Mouse (Mus musculus) c-Kit-positive CD71-negative TER-119-negative erythroid progenitor cells, embryonic 14.5 days (primary cell): ENCODE measurements around the gene Galnt17.

Source experiments
- DNase-seq: peaks from one replicate; pipeline ENCODE4 v3.0.0-alpha.2; 2013; ENCODE audit warnings: low read depth

The Galnt17 gene

DNA sequence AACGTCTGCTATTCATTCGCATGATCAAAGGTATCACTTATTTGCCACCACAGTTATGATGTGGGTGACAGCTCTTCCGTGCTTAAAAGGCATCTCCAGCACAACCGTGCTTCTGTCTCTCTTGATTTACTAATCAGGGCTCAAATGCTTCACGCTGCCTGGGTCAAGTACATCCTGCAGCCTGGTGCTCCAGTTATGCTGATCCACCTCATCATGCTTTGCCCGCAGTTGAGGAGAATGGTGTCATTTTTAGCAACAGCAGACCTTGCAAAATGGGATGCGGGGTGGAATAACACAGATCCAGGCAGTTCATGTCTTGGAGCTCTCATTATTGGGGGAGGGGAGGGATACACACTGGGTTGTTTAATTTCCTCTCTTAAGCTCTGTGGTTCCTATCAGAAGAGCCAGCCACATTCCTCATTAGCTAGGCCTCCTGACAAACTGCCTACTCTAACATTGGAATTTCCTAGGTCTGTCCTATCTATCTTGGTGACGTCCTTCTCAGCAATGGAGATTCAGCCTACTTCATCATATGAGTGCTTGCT is 187.9 kb downstream of the Galnt17 start:
- DNase-seq = no peak

DNA sequence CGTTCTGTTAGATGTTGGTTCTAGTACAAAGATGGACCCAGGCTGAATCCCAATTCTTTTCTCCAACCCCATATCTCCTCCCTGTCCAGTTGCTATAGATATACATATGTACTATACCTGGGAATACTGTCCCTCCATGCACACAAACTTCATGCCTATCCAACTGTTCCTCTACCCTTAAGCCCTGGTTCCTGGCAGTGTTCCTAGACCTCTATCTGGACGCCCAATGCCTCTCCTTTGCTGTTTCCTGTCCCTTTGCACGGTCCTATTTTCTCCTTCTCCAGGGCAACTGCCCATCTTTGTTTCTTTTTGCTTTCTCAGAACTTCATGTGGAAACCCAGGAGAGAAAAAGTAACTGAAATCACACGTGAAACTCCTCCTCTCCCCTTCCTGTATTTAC is 188.4 kb downstream of the Galnt17 start:
- no peak for DNase-seq

DNA sequence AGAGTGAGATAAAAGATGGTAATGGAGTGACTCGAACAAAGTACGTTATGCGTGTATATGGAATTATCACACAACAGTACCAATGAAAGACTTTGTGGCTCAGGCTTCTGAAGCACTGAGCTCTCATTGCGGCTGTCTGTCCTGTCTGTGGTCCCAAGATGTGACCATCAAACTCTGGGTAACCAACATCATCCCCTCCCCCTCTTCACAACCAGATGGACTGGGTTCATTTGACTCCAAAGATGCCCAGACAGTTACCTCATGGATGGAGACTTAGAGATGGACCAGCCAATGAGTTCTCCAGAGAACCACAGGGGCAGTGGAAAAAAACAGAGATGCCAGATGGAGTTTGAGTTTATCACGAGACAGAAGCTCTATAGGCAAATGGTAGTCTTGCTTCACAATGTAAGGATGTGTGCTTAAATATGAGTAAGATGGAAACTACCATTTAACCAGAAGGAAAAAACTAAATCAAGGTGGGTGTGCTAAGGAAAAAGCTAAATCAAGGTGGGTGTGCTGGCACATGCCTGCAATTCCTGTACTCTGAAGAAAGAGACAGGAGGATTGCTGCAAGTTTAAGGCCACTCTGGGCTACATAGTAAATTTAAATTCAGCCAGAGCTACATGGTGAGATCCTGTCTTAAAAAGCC is 190.8 kb downstream of the Galnt17 start:
- no peak for DNase-seq

- no peak for DNase-seq
Measured at GRCm38 (mm10) chr5:131113850-131114470, 194.3 kb downstream of the Galnt17 start.

DNA sequence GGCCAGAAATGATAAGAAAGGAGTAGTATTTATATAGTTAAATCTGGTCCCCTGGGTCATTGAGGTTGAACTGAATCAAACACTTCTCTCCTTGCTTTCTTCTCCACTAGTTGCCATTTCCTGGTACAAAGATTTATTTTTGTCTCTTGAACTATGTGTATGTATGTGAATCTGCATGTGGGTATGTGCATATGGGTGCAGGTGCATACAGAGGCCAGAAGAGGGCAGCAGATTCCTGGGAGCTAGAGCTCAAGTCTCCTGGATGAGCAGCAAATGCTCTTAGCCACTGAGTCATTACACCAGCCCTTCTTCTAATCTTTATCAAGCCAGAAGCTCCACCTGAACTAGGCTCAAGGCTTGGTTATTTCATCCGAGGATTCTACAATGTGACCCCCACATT is 201.1 kb downstream of the Galnt17 start:
- DNase-seq = no peak

- no peak for DNase-seq
Measured at GRCm38 (mm10) chr5:131096824-131097223, 211.5 kb downstream of the Galnt17 start.

DNA sequence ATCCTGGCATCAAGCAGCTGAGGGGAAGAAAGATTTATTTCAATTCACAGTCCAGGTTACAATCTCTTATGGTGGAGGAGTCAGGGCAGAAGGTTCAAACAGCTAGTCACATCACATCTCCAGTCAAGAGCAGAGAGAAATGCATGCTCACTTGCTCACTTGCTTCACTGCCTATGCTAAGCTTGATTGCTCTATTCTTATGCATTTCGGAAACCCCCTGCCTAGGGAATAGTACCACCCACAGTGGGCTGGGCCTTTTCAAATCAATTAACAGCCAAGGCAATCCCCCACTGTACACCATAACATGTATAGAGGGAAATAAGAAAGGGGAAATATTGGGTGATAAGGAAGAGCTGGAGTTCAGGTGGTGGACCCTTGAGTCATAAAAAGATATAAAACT is 212.7 kb downstream of the Galnt17 start:
- no peak for DNase-seq

DNA sequence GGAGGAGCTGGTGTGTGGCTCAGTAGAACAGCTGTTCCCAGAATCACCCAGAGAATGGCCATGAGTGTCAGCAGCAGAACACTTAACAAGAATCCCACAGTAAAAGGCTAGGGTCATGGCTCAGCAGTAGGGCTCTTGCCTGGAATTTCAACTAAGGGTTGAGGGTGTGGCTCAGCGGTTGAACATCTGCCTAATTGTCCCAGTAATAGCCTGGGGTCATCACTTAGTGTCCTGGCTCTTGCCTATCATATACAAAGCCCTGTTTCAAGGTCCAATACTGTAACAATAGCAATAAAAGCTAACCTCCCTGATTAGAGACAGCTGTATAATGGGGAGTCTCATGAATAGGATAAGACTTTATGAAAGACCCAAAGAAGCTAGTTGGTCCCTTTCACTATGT is 213.5 kb downstream of the Galnt17 start:
- DNase-seq = no peak

DNA sequence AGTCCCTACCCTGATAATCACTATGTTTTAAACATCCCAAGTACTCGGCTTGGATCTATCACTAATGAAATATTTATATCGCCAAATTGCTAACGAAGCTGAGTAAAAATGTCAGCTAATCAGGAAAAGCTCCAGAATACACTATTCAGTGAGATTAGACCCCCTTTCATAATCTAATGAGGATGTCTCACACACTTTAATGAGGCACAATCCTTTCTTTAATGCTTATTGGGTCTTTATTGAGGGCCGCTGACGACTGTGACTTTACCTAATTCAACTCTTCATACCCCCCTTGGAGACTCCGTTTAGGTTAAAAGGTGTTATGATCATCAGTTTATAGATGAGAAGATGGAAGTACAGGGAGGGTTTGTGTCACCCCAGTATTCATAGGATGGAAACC is 214.2 kb downstream of the Galnt17 start:
- no peak for DNase-seq

GRCm38 (mm10) chr5:131089876-131090275 is 218.4 kb downstream of the Galnt17 start:
- no peak for DNase-seq

GRCm38 (mm10) chr5:131088866-131089265 is 219.4 kb downstream of the Galnt17 start:
- no peak for DNase-seq

GRCm38 (mm10) chr5:131083072-131083657 is 225.1 kb downstream of the Galnt17 start:
- no peak for DNase-seq

DNA sequence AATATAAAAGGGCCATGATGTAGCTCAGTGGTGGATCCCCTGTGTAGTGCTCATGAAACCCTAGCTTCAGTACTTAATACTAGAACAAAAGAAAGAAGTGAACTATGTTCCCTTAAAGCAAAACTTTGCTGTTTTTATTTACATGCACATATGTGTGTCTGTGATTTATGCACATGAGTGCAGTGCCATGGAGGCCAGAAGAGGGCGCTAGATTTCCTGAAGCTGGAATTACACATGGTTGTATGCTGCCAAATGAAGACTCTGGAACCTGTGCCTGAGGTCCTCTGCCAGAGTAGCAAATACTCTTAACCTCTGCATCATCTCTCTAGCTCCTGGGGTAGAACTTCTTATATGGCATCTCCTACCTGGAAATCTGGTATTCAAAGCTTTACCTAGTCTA is 230.6 kb downstream of the Galnt17 start:
- no peak for DNase-seq

DNA sequence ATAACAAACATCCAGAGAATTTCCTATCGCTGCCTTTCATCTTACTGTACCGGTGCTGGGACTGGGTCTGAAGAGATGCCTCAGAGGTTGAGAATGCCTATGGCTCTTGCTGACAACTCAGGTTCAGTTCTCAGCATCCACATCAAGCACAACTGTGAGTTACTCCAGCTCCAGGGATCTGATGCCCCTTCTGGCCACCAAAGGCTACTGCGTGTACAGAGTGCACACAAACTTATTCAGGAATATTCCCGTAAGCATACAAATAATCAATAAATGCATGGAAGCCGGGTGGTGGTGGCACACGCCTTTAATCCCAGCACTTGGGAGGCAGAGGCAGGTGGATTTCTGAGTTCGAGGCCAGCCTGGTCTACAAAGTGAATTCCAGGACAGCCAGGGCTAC is 232.5 kb downstream of the Galnt17 start:
- no peak for DNase-seq

DNA sequence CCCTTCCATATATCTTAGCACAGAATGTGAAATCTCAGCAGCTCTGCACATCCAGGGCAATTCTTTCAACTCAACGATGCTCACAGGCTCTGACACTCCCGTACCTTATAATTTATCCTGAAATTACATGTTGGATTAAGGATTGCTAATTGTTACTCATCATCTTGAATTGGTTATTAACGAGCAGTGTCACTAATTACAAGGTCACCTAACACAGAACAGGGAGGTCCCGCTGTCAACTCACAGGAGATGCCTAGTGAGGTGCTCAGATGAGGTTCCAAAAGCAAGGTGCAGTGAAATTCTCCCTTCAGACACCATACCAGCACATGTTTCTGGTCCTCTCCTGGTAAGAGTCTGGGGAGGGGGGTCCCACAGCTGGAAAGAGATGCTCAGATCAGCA is 234.0 kb downstream of the Galnt17 start:
- DNase-seq = no peak

DNA sequence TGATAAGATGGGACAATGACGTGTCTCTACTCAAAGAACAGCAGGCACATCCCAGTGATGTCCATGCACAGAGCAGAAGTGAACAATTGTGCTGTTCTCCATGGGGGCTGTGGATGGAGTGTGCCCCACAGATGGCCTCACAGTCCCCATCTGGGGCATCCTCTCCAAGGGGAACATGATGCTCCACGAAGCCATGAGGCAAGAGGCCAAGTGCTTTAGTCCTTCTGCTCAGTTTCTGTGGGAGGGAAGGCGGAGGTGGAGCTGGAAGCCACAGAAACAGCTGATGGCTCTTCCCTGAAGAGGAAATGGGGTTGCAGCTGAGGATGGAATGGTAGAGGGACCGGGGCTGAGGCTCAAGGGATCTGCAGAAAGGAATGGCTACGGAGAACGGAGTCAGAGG is 243.1 kb downstream of the Galnt17 start:
- DNase-seq = no peak

- no peak for DNase-seq
Measured at GRCm38 (mm10) chr5:131048505-131048904, 259.8 kb downstream of the Galnt17 start.

DNA sequence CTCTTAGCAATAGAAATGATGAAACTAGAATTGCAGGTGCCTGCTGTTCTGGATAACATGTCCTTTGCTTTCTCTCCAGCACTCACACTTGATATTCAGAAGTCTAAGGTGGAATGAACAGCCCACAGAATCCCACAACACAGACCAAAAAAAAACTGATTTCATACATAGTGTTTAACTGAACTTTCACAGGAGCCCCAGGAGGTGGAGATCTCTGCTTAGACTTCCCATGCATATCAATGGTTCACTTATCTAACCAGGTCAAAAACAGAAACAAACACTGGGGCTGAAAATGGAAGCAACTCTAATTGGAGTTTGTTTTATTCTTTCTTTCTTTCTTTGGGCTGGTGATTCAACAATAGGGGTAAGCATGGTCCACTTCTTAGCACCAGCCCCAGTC is 265.2 kb downstream of the Galnt17 start:
- DNase-seq = no peak

DNA sequence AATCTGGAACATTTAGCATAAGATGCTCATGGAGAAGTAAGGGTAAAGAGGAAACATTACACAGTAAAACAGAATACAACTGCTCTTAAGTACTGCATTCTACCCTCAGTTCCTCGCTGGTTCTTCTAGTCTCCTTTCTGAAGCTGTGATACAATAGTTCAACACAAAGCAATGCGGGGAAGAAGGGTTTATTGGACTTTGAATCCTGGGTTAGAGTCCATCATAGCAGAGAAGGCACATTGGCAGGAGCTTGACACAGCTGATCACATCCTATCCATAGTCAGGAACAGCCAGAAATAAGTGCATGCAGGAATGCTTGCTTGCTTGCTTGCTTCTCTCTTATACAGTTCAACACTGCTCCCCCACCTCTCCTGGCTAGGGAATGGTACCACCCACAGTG is 267.9 kb downstream of the Galnt17 start:
- no peak for DNase-seq

DNA sequence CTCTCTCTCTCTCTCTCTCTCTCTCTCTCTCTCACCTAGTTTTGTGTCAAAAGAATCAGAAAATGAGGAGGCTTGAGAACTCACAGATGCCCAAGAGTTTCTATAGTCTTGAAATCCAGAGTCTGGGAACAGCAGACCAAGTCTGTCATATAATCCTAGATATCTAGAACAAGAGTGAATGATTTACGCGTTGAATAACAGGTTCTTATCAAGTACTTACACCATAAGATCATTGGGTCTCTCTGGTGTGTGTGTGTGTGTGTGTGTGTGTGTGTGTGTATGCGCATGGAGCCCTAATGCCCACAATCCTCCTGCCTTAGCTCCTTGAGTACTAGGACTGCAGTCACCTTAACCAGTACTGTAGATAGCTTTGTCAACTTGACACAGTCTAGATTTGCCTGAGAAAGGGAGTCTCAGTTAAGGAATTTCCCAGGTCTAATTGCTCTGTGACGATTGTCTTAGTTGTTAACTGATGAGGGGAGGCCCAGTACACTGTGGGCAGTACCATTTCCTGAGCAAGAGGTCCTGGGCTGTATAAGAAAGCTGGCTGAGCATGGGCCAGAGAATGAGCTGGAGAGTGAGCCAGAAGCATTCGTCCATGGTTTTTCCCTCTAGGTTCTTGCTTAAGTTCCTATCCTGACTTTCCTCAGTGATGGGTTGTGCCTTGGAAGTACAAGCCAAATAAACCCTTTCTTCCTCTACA is 268.5 kb downstream of the Galnt17 start:
- no peak for DNase-seq

- DNase-seq = no peak
Measured at GRCm38 (mm10) chr5:131024506-131024905, 283.8 kb downstream of the Galnt17 start.

DNA sequence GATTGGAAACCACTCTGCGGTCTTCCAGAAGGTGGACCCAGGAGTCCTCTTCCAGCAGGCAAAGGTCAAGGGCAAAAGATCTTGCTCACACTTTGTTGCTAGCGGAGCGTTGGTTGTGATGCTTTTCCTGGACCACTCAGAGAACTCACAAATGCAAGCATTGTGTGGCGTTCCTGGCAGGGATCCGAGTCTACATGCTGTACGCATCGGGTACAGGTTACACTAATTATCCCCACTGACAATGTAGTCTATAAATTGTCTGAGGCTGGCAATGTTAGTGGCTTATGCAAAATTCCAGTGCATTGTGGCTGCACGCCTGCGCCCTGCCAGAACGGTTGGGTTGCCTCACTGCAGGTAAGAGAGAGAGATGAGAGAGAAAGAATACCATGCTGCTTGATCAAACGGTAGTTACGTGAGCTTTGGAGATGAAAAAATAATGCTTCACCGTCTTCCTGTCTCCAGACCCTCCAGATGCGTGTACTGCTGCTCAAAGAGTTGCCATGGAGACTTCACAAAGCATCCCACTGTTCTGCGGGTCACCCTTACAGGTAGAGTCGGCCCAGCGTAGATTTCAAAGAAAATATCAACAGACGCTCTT is 285.8 kb downstream of the Galnt17 start:
- DNase-seq = no peak
